Mouse (Mus musculus): ENCODE measurements around the gene Slc25a34. TPM values are rescaled to one million over a fixed set of nuclear protein-coding genes. Genes with fewer than 3 reads are reported as not detected.

Slc25a34 gene
- polyA plus RNA-seq, 1 experiment from 2014 or later = 0.05 TPM

DNA sequence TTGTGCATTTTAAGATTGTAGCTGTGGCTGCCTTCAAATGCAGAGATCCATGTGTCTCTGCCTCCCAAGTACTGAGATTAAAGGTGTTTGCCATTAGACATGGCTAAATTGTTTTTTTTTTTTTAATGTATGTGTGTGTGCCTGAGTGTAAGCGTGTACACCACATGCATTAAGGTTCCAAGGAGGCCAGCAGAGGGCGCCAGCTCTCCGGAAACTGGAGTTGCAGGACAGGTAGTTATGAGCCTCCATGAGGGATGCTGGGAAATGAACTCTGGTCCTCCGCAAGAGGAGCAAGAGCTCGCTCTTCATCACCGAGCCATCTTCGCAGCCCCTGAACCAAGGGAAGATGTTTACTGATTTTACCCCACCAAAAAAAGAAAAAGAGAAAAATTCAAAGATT, 46.7 kb downstream of the Slc25a34 start:
- H3K27ac ChIP-seq (replicated peaks) = no peak overlapping the region
- H3K9ac ChIP-seq = no peak overlapping the region
- no peak overlapping the region for H3K4me2 ChIP-seq (replicated peaks)
- 96% methylated on average over 7 of the region's 7 CpGs for WGBS
- no peak for ATAC-seq (ENCODE audit: insufficient number of reproducible peaks, low FRiP score, low TSS enrichment, low read depth)
- no peak overlapping the region for H3K4me3 ChIP-seq (replicated peaks)
- H3K27me3 ChIP-seq = no peaks in the 10 kb centered on the region
- H3K4me1 ChIP-seq = peaks cover 5% of the 10 kb centered on the region
- H3K36me3 ChIP-seq = peaks cover 33% of the 10 kb centered on the region
- H3K9me3 ChIP-seq (replicated peaks) = no peaks in the 10 kb centered on the region

DNA sequence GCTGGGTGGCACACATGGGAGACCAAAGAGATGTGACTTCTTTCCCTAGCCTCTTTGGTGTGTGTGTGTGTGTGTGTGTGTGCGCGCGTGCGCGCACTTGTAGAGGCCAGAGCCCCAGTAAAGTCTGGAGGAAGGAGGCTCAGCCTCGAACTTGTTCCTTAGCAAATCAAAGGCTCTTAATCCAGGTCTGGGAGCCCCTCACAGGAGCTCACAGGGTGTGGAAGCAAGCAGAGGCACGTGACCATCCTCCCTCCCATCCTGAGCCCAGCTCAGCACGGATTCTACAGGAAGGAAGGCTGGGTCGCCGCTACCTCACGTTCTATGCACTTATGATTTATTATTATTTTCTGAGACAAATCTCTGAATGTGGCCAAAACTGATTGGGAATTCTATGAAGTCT, 47.2 kb downstream of the Slc25a34 start:
- Histone ChIP-seq H3K4me3 (replicated peaks) (no peak overlapping the region), H3K9ac (no peak overlapping the region), H3K4me1 (peaks cover 5% of the 10 kb centered on the region), H3K36me3 (peaks cover 33% of the 10 kb centered on the region), H3K9me3 (replicated peaks) (no peaks in the 10 kb centered on the region), H3K27me3 (no peaks in the 10 kb centered on the region), H3K27ac (replicated peaks) (no peak overlapping the region), H3K4me2 (replicated peaks) (no peak overlapping the region)
- WGBS = 84% methylated on average over 11 of the region's 11 CpGs
- no peak for ATAC-seq (ENCODE audit: insufficient number of reproducible peaks, low FRiP score, low TSS enrichment, low read depth)

DNA sequence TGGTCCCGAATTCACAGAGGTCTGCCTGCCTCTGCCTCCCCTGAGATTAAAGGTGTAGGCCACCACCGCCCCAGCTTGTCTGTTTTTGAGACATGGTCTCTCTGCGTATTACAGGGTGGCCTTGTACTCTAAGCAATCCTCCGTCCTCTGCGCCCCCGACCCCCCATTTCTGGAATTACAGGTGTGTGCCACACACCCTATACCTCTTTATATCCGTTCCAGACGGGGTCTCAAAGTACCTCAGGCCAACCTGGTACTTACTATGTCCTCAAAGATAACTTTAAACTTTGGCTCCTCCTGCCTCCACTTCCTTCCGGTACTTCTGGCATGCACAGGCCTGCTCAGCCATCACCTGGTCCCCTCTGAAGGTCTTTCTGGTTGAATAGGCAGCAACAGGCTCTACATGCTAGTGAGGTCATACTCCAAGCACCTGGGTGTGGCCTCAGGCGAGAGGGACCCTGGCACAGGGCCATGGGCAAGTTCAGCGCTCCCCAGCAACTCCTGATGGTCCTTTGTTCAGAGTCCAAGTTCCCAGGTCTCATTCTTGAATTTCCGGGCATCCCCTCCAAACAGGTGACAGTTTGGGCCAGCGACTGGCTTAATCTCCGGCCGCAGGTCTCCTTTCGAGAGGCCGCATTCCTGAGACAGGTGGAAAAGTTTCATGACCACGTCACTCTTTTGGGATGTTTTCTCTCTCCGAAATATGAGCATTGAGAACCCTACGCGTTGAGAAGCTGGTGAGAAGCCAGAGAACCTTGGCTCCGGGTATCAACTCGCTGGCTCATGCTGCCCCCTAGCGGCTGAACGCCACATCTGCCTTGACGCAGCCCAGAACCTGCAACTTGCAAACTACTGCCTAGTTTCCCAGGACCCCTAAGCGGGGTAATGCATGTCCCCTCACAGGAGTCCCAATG, 48.6 kb downstream of the Slc25a34 start:
- no peak overlapping the region; the same call in 1 of the 2 replicates for H3K4me3 ChIP-seq (replicated peaks)
- peaks cover 23% of the 10 kb centered on the region for H3K36me3 ChIP-seq
- H3K4me1 ChIP-seq = peaks cover 5% of the 10 kb centered on the region
- ATAC-seq (ENCODE audit: insufficient number of reproducible peaks, low FRiP score, low TSS enrichment, low read depth) = peak; percentile 45; the same call in 1 of the 2 replicates
- no peaks in the 10 kb centered on the region for H3K9me3 ChIP-seq (replicated peaks)
- no peak overlapping the region; the same call in 1 of the 2 replicates for H3K9ac ChIP-seq
- H3K4me2 ChIP-seq (replicated peaks) = peak overlapping the region; percentile 43
- no peaks in the 10 kb centered on the region for H3K27me3 ChIP-seq
- 0 out of 2 replicates have a peak overlapping the region, but pooled peaks have one; percentile 8 for H3K27ac ChIP-seq (replicated peaks)
- WGBS = 34% methylated on average over 27 of the region's 27 CpGs

DNA sequence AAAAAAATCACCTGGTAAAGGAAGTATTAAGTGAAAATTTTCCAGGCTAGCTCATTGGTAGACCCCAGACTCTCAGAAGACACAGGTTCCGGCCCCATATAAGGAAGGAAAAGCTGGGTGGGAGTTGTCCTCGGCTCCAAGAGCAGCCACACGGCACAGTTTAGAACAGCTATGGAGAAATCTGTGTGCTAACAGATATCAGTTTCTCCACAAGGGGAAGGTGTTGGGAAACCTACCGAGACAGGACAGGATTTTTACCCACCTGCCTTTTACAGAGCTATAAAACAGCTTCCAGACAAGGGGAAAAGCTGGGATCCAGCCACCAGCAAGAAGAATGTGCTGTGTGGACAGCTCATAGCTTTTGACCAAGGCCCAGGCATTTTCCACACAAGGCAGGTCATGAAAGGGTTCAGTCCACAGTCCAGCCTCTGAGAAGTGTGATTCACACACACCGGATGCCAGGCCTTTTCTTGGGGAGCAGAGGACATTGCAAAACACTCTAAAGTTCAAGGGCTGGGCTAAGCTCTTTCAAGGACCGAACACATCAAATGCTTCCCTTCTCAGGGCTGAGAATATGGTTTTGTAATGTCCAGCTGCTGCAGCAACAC, 50.2 kb downstream of the Slc25a34 start:
- Histone ChIP-seq H3K4me2 (replicated peaks) (no peak overlapping the region), H3K4me3 (replicated peaks) (no peak overlapping the region), H3K9me3 (replicated peaks) (no peaks in the 10 kb centered on the region), H3K27me3 (no peaks in the 10 kb centered on the region), H3K36me3 (peaks cover 15% of the 10 kb centered on the region), H3K27ac (replicated peaks) (0 out of 2 replicates have a peak overlapping the region, but pooled peaks have one; percentile 41), H3K4me1 (peaks cover 5% of the 10 kb centered on the region), H3K9ac (no peak overlapping the region)
- WGBS = 55% methylated on average over 6 of the region's 6 CpGs
- no peak for ATAC-seq (ENCODE audit: insufficient number of reproducible peaks, low FRiP score, low TSS enrichment, low read depth)

DNA sequence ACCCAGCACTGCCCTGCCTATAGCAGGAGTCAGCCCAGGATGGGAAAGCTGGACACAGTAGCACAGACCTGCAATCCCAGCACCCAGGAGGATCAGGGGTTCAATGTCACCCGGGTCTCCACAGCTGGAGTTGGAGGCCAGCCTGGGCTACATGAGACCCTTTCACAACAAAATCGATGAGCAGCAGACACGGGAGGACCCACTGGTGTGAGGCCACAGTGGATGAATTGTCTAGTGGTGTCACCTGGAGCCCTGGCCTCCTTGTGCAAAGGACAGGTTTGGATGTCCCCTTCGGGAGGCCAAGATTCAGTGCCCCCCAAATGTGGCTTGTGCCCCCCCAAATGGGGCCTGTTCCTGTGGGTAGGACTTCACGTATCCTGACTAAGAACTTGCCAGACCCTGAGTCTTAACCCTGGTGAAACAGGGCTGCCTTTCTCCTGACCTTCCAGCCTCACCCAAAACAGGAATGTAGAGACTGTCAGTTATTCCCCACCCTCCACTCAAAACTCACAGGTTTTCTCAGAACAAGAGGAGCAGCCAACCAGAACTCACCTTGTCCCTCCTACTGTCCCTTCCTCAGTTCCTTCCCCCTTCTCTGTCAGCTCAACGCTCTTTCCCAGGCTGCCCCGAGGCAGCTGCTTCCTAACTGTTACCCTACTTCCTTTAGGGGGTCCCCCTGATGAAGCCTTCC, 50.8 kb downstream of the Slc25a34 start:
- no peak for ATAC-seq (ENCODE audit: insufficient number of reproducible peaks, low FRiP score, low TSS enrichment, low read depth)
- Histone ChIP-seq H3K4me3 (replicated peaks) (no peak overlapping the region), H3K27me3 (no peaks in the 10 kb centered on the region), H3K4me1 (peaks cover 5% of the 10 kb centered on the region), H3K36me3 (peaks cover 12% of the 10 kb centered on the region), H3K9ac (no peak overlapping the region), H3K27ac (replicated peaks) (0 out of 2 replicates have a peak overlapping the region, but pooled peaks have one; percentile 41), H3K4me2 (replicated peaks) (no peak overlapping the region), H3K9me3 (replicated peaks) (no peaks in the 10 kb centered on the region)
- 72% methylated on average over 7 of the region's 7 CpGs for WGBS

DNA sequence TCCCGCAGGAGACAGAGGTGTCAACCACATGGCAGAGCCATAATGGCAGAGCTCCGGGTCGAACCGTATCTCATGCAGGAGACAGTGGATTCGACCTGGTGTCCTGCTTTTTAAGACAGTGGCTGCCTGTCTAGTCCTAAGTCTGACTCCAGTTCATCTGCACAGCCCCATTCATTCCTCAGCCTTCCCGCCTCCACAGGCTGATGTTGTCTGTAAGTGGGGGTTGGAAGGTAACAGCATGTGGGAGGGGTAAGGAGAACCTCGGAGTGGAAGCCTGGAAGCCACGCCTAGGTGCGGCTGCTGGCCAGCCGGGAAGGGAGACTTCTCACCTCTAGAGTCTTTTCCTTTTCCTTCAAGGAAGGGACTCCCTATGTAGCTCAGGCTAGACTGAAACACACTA, 51.7 kb downstream of the Slc25a34 start:
- peaks cover 5% of the 10 kb centered on the region for H3K4me1 ChIP-seq
- H3K36me3 ChIP-seq = 0 out of 2 replicates have a peak, but pooled peaks cover 3% of the 10 kb centered on the region
- no peak overlapping the region for H3K4me3 ChIP-seq (replicated peaks)
- H3K4me2 ChIP-seq (replicated peaks) = no peak overlapping the region
- H3K9ac ChIP-seq = no peak overlapping the region
- no peak overlapping the region for H3K27ac ChIP-seq (replicated peaks)
- H3K9me3 ChIP-seq (replicated peaks) = no peaks in the 10 kb centered on the region
- no peaks in the 10 kb centered on the region for H3K27me3 ChIP-seq
- WGBS = 68% methylated on average over 10 of the region's 10 CpGs
- no peak for ATAC-seq (ENCODE audit: insufficient number of reproducible peaks, low FRiP score, low TSS enrichment, low read depth)

DNA sequence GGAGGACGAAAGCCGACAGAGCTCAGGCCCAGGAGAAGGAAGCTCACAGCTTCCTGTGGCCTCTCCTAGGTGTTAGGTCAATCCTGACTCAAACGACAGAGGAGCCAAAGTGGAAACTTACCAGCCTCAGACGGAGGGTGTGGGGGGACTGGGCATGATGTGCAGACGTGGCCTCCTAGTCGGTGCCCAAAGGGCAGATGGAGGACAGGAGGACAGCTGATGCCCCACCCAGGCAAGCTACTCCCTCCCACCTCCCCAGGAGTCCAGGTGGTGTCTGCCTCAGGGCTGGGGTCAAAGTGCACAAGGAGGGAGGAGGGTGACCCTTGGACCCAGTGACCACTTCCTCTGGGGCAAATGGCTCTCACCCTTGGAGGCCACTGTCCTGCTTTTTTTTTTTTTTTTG, 52.3 kb downstream of the Slc25a34 start:
- H3K9ac ChIP-seq = no peak overlapping the region
- no peak for ATAC-seq (ENCODE audit: insufficient number of reproducible peaks, low FRiP score, low TSS enrichment, low read depth)
- H3K27ac ChIP-seq (replicated peaks) = no peak overlapping the region
- no peak overlapping the region for H3K4me3 ChIP-seq (replicated peaks)
- no peaks in the 10 kb centered on the region for H3K36me3 ChIP-seq
- no peaks in the 10 kb centered on the region for H3K9me3 ChIP-seq (replicated peaks)
- H3K27me3 ChIP-seq = no peaks in the 10 kb centered on the region
- H3K4me1 ChIP-seq = peaks cover 5% of the 10 kb centered on the region
- H3K4me2 ChIP-seq (replicated peaks) = no peak overlapping the region
- 63% methylated on average over 6 of the region's 6 CpGs for WGBS

DNA sequence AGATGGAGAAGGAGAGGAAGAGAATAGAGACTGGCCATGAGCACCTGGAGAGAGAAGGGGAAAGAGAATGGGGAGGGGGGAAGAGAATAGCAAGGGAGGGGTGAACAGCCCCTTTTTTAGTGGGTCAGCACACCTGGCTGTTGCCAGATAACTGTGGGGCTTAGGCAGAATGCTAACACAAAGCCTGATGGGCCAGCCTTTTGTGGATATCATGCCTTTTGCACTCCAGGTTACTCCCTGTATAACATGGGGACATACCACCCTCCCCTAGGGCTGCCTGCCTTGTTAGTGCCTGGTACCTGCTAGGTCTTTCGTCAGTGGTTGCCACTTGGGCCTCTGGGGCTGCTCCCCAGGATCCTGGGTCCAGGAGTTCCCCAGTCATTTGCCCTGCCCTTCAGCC, 52.8 kb downstream of the Slc25a34 start:
- Histone ChIP-seq H3K4me3 (replicated peaks) (no peak overlapping the region), H3K4me1 (peaks cover 5% of the 10 kb centered on the region), H3K36me3 (no peaks in the 10 kb centered on the region), H3K4me2 (replicated peaks) (no peak overlapping the region), H3K27ac (replicated peaks) (no peak overlapping the region), H3K9ac (no peak overlapping the region), H3K27me3 (no peaks in the 10 kb centered on the region), H3K9me3 (replicated peaks) (no peaks in the 10 kb centered on the region)
- WGBS = 83% methylated on average over 1 of the region's 1 CpGs
- no peak for ATAC-seq (ENCODE audit: insufficient number of reproducible peaks, low FRiP score, low TSS enrichment, low read depth)

DNA sequence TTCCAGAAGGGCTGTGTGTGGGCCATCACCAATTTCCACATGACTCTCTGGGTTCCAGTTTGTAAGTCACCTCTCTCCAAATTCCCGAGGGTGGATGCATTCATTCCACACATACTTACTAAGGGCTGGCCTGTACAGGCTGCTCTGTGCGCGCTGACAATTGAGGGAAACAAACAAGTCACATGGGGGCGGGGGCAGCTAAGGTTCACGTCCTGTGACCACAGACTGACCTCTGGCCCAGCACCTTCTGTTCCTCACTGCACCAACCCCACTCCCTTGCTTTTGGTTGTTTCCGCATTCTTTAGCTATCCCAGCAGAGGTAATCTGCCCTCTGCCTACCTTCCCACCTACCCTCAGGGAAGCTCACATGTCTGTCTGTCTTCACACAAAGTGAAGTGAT, 53.6 kb downstream of the Slc25a34 start:
- no peak overlapping the region for H3K4me3 ChIP-seq (replicated peaks)
- WGBS = 59% methylated on average over 6 of the region's 6 CpGs
- H3K4me1 ChIP-seq = peaks cover 9% of the 10 kb centered on the region
- H3K36me3 ChIP-seq = no peaks in the 10 kb centered on the region
- no peak overlapping the region for H3K27ac ChIP-seq (replicated peaks)
- no peaks in the 10 kb centered on the region for H3K9me3 ChIP-seq (replicated peaks)
- no peak overlapping the region for H3K9ac ChIP-seq
- H3K4me2 ChIP-seq (replicated peaks) = no peak overlapping the region
- H3K27me3 ChIP-seq = no peaks in the 10 kb centered on the region
- ATAC-seq (ENCODE audit: insufficient number of reproducible peaks, low FRiP score, low TSS enrichment, low read depth) = no peak

DNA sequence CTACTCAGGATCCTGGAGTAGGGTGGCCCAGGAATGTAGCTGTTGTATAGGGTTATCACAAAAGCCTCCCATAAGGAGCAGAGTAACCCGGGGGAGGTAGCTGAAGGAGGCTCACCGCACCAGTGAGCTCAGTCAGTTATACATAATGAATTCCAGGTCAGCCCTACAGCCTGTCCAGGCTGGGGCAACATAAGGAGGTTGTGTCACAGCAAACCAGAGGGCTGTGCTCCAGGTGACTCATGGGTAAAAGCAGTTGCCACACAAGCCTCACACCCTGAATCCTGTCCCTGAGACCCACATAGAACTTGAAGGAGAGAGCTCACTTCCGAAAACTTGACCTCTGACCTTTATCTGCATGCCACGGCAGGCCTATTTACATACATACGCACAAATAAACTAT, 54.7 kb downstream of the Slc25a34 start:
- Histone ChIP-seq H3K9ac (no peak overlapping the region), H3K9me3 (replicated peaks) (no peaks in the 10 kb centered on the region), H3K4me2 (replicated peaks) (no peak overlapping the region), H3K4me1 (peaks cover 10% of the 10 kb centered on the region), H3K27me3 (no peaks in the 10 kb centered on the region), H3K4me3 (replicated peaks) (no peak overlapping the region), H3K27ac (replicated peaks) (no peak overlapping the region), H3K36me3 (no peaks in the 10 kb centered on the region)
- no peak for ATAC-seq (ENCODE audit: insufficient number of reproducible peaks, low FRiP score, low TSS enrichment, low read depth)
- WGBS = 75% methylated on average over 5 of the region's 5 CpGs
